In genomic region chr5:64566451-64567390, GRCm38 (mm10) we compare ENCODE assay signal across 13 mouse cellular contexts.
DNase-seq lines count a peak whose midpoint lies in the region; ATAC-seq and TF ChIP-seq lines count a peak whose summit lies in the region.
"Had no signal": no experiment of that assay in that cellular context is flagged by ENCODE, and none has a peak within 500 bp of the region (broad histone marks: within the 10 kb centered on the region; RNA-seq: fewer than 3 reads in every experiment).

No protein-coding gene starts in this region.

- no peak overlapping the region for H3K4me3 ChIP-seq in heart, embryonic 10.5 days
- H3K4me3 ChIP-seq in brown adipose tissue, adult 24 weeks (ENCODE audit: insufficient read depth, low read depth, low read length), result no peak overlapping the region
- no peak overlapping the region for H3K4me3 ChIP-seq in liver, embryonic 14.5 days (ENCODE audit: insufficient read depth in 1 of 2, low read depth in 2 of 2, low read length in 2 of 2)
- H3K4me3 ChIP-seq: megakaryocyte, embryonic 14.5 days had no signal

- H3K9me3 ChIP-seq in heart, embryonic 10.5 days, result no peaks in the 10 kb centered on the region
- no peaks in the 10 kb centered on the region for H3K9me3 ChIP-seq in liver, embryonic 14.5 days (ENCODE audit: control insufficient read depth, low read length)

- no peaks in the 10 kb centered on the region for H3K4me1 ChIP-seq in heart, embryonic 10.5 days
- H3K4me1 ChIP-seq in brown adipose tissue, adult 24 weeks (ENCODE audit: control insufficient read depth, insufficient read depth, insufficient read length, low read length), result peaks cover 5% of the 10 kb centered on the region; the same call in 1 of the 2 replicates
- peaks cover 22 to 27% of the 10 kb centered on the region in 2 experiments for H3K4me1 ChIP-seq in liver, embryonic 14.5 days (replicated peaks; ENCODE audit: control insufficient read depth in 2 of 2, insufficient read depth in 2 of 2, low read length in 1 of 2)

- no peak overlapping the region for H3K4me2 ChIP-seq in liver, embryonic 14.5 days (ENCODE audit: low read depth)

- 83% methylated on average over 13 of the region's 13 CpGs for WGBS in heart, embryonic 10.5 days
- 57% methylated on average over 13 of the region's 13 CpGs for WGBS in liver, embryonic 14.5 days (ENCODE audit: insufficient replicate concordance)

- no peaks in the 10 kb centered on the region for H3K36me3 ChIP-seq in heart, embryonic 10.5 days
- H3K36me3 ChIP-seq in liver, embryonic 14.5 days (replicated peaks; ENCODE audit: control insufficient read depth, insufficient read depth, low read depth), result no peaks in the 10 kb centered on the region

- DNase-seq in heart, adult 9 months (ENCODE audit: low spot score in 2 of 2), result peak; percentile 60 to 79
- DNase-seq in heart, embryonic 10.5 days (ENCODE audit: low spot score), result no peak
- DNase-seq in liver, embryonic 14.5 days (ENCODE audit: low read depth in 3 of 3, low spot score in 3 of 3), result no peak
- DNase-seq in urinary bladder, postnatal 25 days (ENCODE audit: low spot score), result no peak
- no peak for DNase-seq in frontal cortex, postnatal 10 days (ENCODE audit: low spot score in 2 of 2)
- DNase-seq: adrenal gland, adult 8-10 months; cerebellum, adult 11 months; spleen, adult 18-20 months; thymus, postnatal 25 days had no signal

- no peak overlapping the region for H3K27ac ChIP-seq in heart, embryonic 10.5 days
- H3K27ac ChIP-seq in brown adipose tissue, adult 24 weeks (replicated peaks; ENCODE audit: low read depth, low read length), result peak overlapping the region; percentile 93
- peak overlapping the region; percentile 90 for H3K27ac ChIP-seq in liver, embryonic 14.5 days
- H3K27ac ChIP-seq: kidney, postnatal 0 days had no signal

- peak; percentile 37; the same call in 1 of the 2 replicates for TF ChIP-seq EP300 in liver, embryonic 14.5 days (IDR thresholded peaks at IDR 0.05; ENCODE audit: low read depth)

- peak overlapping the region; percentile 23; the same call in 1 of the 2 replicates for H3K9ac ChIP-seq in liver, embryonic 14.5 days (replicated peaks)

- no peaks in the 10 kb centered on the region for H3K27me3 ChIP-seq in heart, embryonic 10.5 days (ENCODE audit: insufficient read depth, poor library complexity, severe bottlenecking)
- H3K27me3 ChIP-seq in liver, embryonic 14.5 days (ENCODE audit: control insufficient read depth, insufficient read depth, low read length), result no peaks in the 10 kb centered on the region
- H3K27me3 ChIP-seq: megakaryocyte, embryonic 14.5 days had no signal

- TF ChIP-seq CTCF in liver, embryonic 14.5 days (IDR thresholded peaks at IDR 0.05; ENCODE audit: low read depth), result no peak

- peak; percentile 36 for ATAC-seq in erythroblast, adult 5-6 weeks (replicated peaks; ENCODE audit: low FRiP score, poor library complexity, severe bottlenecking)
- ATAC-seq in liver, embryonic 14.5 days (ENCODE audit: insufficient read depth), result peak; percentile 40; the same call in 1 of the 2 replicates

Comparison
In these comparisons a context has a peak if more than half of its experiments do, and no peak if none do; other contexts are left out.
1. DNase-seq: peak in heart, adult 9 months (2 of 2); none in heart, embryonic 10.5 days (single experiment), liver, embryonic 14.5 days (0 of 3), urinary bladder, postnatal 25 days (single experiment) and frontal cortex, postnatal 10 days (0 of 2).